24 mouse cellular contexts compared by ENCODE assay signal in genomic region chr10:40856703-40857102, GRCm38 (mm10). TPM values are rescaled to one million over a fixed set of nuclear protein-coding genes. Genes with fewer than 3 reads are reported as not detected.
"Had no signal": no experiment of that assay in that cellular context is flagged by ENCODE, and none has a peak within 500 bp of the region (broad histone marks: within the 10 kb centered on the region; RNA-seq: fewer than 3 reads in every experiment).

No protein-coding gene starts in this region.

- H3K27me3 ChIP-seq: heart, embryonic 12.5 days; hindbrain, embryonic 13.5 days; hindbrain, embryonic 15.5 days; kidney, embryonic 15.5 days; limb, embryonic 13.5 days; limb, embryonic 15.5 days; liver, embryonic 12.5 days had no signal

- H3K4me1 ChIP-seq: kidney, embryonic 15.5 days; limb, embryonic 13.5 days; limb, embryonic 15.5 days; liver, embryonic 12.5 days had no signal

- H3K4me3 ChIP-seq: heart, embryonic 10.5 days; heart, embryonic 12.5 days; hindbrain, embryonic 13.5 days; hindbrain, embryonic 15.5 days; kidney, embryonic 15.5 days; limb, embryonic 13.5 days; limb, embryonic 15.5 days; liver, embryonic 12.5 days had no signal

- DNase-seq: gastrocnemius, postnatal 14 days; gastrocnemius, postnatal 36 days; heart, adult 18-20 months; heart, postnatal 10 days; kidney, adult 11 months; kidney, adult 2 months; kidney, adult 9 months; kidney, postnatal 14 days; kidney, postnatal 36 days; layer of hippocampus, postnatal 36 days; left cerebral cortex, postnatal 4 days; lung, adult 18-20 months had no signal

- H3K27ac ChIP-seq: heart, embryonic 10.5 days; hindbrain, embryonic 13.5 days; hindbrain, embryonic 15.5 days; hindbrain, postnatal 0 days; kidney, embryonic 15.5 days; kidney, postnatal 0 days; limb, embryonic 13.5 days; limb, embryonic 15.5 days; liver, embryonic 12.5 days; liver, embryonic 14.5 days had no signal

RNA-seq across cellular contexts. Expression of gene Wasf1, which starts 26.6 kb away (rescaled TPM):
- total RNA-seq: hematopoietic stem cell, adult 5-6 weeks had no signal
